ENCODE assay signal across 31 mouse cellular contexts in the genomic region with DNA sequence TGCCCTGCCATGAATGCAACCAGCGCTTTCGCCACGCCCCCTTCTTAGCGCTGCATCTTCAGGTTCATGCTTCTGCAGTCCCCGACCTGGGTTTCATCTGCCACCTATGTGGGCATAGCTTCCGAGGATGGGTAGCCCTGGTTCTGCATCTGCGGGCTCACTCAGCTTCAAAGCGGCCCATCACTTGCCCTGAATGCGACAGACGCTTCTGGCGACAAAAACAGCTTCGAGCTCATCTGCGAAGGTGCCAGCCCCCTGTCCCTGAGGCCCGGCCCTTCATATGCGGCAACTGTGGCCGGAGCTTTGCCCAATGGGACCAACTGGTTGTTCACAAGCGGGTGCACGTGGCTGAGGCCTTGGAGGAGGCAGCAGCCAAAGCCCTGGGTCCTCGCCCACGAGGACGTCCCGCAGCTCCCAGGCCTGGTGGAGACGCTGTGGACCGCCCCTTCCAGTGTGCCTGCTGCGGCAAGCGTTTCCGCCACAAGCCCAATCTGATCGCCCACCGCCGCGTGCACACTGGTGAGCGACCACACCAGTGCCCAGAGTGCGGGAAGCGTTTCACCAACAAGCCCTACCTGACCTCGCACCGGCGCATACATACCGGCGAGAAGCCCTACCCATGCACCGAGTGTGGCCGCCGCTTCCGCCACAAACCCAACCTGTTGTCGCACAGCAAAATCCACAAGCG. TPM values are rescaled to one million over a fixed set of nuclear protein-coding genes. Genes with fewer than 3 reads are reported as not detected.
A peak's percentile ranks its signal among the peaks of the same experiment; 100 is the strongest.
DNase-seq lines count a peak whose midpoint lies in the region; ATAC-seq and TF ChIP-seq lines count a peak whose summit lies in the region.
"Had no signal": no experiment of that assay in that cellular context is flagged by ENCODE, and none has a peak within 500 bp of the region (broad histone marks: within the 10 kb centered on the region; RNA-seq: fewer than 3 reads in every experiment).

No protein-coding gene starts in this region.

- peak overlapping the region; percentile 28; the same call in 1 of the 2 replicates for H3K27ac ChIP-seq in intestine, postnatal 0 days (ENCODE audit: low read depth, low read length)
- no peak overlapping the region for H3K27ac ChIP-seq in intestine, embryonic 16.5 days (ENCODE audit: low read length)
- H3K27ac ChIP-seq: embryonic facial prominence, embryonic 12.5 days; forebrain, embryonic 13.5 days; hindbrain, embryonic 13.5 days; kidney, postnatal 0 days; limb, embryonic 15.5 days; liver, embryonic 14.5 days; midbrain, embryonic 15.5 days; neural tube, embryonic 13.5 days had no signal

- no peak overlapping the region for H3K4me3 ChIP-seq in intestine, postnatal 0 days (ENCODE audit: low read depth, low read length)
- H3K4me3 ChIP-seq in intestine, embryonic 16.5 days (ENCODE audit: low read length) = no peak overlapping the region
- H3K4me3 ChIP-seq: embryonic facial prominence, embryonic 12.5 days; erythroblast, embryonic 14.5 days; heart, embryonic 12.5 days; hindbrain, embryonic 13.5 days; limb, embryonic 15.5 days; midbrain, embryonic 15.5 days; myocyte; neural tube, embryonic 13.5 days had no signal

- peaks cover 38% of the 10 kb centered on the region for H3K36me3 ChIP-seq in intestine, postnatal 0 days (ENCODE audit: control insufficient read depth, insufficient read depth)
- H3K36me3 ChIP-seq in intestine, embryonic 16.5 days (ENCODE audit: control insufficient read depth, insufficient read depth, low read length) = peaks cover 42% of the 10 kb centered on the region

- H3K9me3 ChIP-seq in intestine, postnatal 0 days (ENCODE audit: control insufficient read depth) = no peaks in the 10 kb centered on the region
- peaks cover 23% of the 10 kb centered on the region for H3K9me3 ChIP-seq in intestine, embryonic 16.5 days (ENCODE audit: control insufficient read depth, low read length)

- ATAC-seq in intestine, postnatal 0 days = no peak
- no peak for ATAC-seq in intestine, embryonic 16.5 days
- ATAC-seq: CD4-positive, CD25-positive, alpha-beta regulatory T cell, adult 4 months; forebrain, embryonic 13.5 days; midbrain, embryonic 15.5 days had no signal

- TF ChIP-seq CTCF in intestine, postnatal 0 days (IDR thresholded peaks at IDR 0.05; ENCODE audit: low read depth) = no peak

- DNase-seq in cerebellum, adult 8-10 months = peak; percentile 29
- DNase-seq in cerebellum, postnatal 4 days (ENCODE audit: low spot score in 2 of 2) = no peak
- DNase-seq in ES-CJ7 (ENCODE audit: low read depth, low spot score) = peak; percentile 21
- DNase-seq in testis, postnatal 10 days (ENCODE audit: low spot score) = peak; percentile 48
- DNase-seq in retina, embryonic 14.5 days (ENCODE audit: low spot score) = no peak
- DNase-seq: adrenal gland, postnatal 14 days; heart, postnatal 10 days; kidney, adult 2 months; layer of hippocampus, adult 9-11 months; lung, embryonic 14.5 days; thymus, adult 2 months; thymus, postnatal 4 days had no signal

- H3K27me3 ChIP-seq in intestine, postnatal 0 days (replicated peaks; ENCODE audit: control insufficient read depth, insufficient read depth, low read length) = no peaks in the 10 kb centered on the region
- no peaks in the 10 kb centered on the region for H3K27me3 ChIP-seq in intestine, embryonic 16.5 days (replicated peaks; ENCODE audit: control insufficient read depth, insufficient read depth, low read length)
- H3K27me3 ChIP-seq: embryonic facial prominence, embryonic 12.5 days; forebrain, embryonic 13.5 days; heart, embryonic 12.5 days; hindbrain, embryonic 13.5 days; limb, embryonic 15.5 days; midbrain, embryonic 15.5 days; neural tube, embryonic 13.5 days had no signal

- H3K4me2 ChIP-seq in intestine, postnatal 0 days (replicated peaks; ENCODE audit: low read depth) = no peak overlapping the region
- H3K4me2 ChIP-seq in intestine, embryonic 16.5 days (ENCODE audit: low read depth, low read length) = no peak overlapping the region
- H3K4me2 ChIP-seq: embryonic facial prominence, embryonic 12.5 days; forebrain, embryonic 13.5 days; heart, embryonic 12.5 days; hindbrain, embryonic 13.5 days; limb, embryonic 15.5 days; lung, embryonic 14.5 days; midbrain, embryonic 15.5 days; neural tube, embryonic 13.5 days had no signal

- H3K4me1 ChIP-seq in intestine, postnatal 0 days (replicated peaks; ENCODE audit: control insufficient read depth, insufficient read depth, low read length) = 0 out of 2 replicates have a peak, but pooled peaks cover 3% of the 10 kb centered on the region
- peaks cover 14% of the 10 kb centered on the region; the same call in 1 of the 2 replicates for H3K4me1 ChIP-seq in intestine, embryonic 16.5 days (ENCODE audit: control insufficient read depth, insufficient read depth, low read length)

- WGBS in intestine, postnatal 0 days = 96% methylated on average over 45 of the region's 45 CpGs
- 95% methylated on average over 45 of the region's 45 CpGs for WGBS in intestine, embryonic 16.5 days

- no peak overlapping the region for H3K9ac ChIP-seq in intestine, postnatal 0 days (ENCODE audit: low read depth, low read length)
- H3K9ac ChIP-seq in intestine, embryonic 16.5 days (ENCODE audit: low read depth, low read length) = no peak overlapping the region
- H3K9ac ChIP-seq: embryonic facial prominence, embryonic 12.5 days; forebrain, embryonic 13.5 days; heart, embryonic 12.5 days; hindbrain, embryonic 13.5 days; limb, embryonic 15.5 days; liver, embryonic 14.5 days; lung, embryonic 14.5 days; midbrain, embryonic 15.5 days; neural tube, embryonic 13.5 days had no signal

RNA-seq across cellular contexts. Expression of a gene that starts 2.9 kb away (rescaled TPM):
- not detected in 2 replicates for polyA plus RNA-seq in intestine, postnatal 0 days (2015; fragmentation: Nextera tagmentation; extraction: Ambion mirVana)
- not detected in 2 replicates for polyA plus RNA-seq in intestine, embryonic 16.5 days (2015; fragmentation: Nextera tagmentation; extraction: Ambion mirVana)
- polyA plus RNA-seq: brain, embryonic 14.5 days; CD4-positive, CD25-positive, alpha-beta regulatory T cell, adult 4 months; embryonic facial prominence, embryonic 12.5 days; erythroblast, embryonic 14.5 days; forebrain, embryonic 13.5 days; gonadal fat pad, adult 2 months; heart, embryonic 12.5 days; hindbrain, embryonic 13.5 days; kidney, postnatal 0 days; large intestine, adult 2 months; liver, embryonic 14.5 days; lung, embryonic 14.5 days; midbrain, embryonic 15.5 days; neural tube, embryonic 13.5 days; spleen, adult 2 months; stomach, embryonic 14.5 days; thymus, adult 2 months had no signal

RNA-seq across cellular contexts. Expression of a gene that starts 3.0 kb away (rescaled TPM):
- 11.3 and 12.0 TPM in 2 replicates for polyA plus RNA-seq in intestine, postnatal 0 days (2015; fragmentation: Nextera tagmentation; extraction: Ambion mirVana)
- polyA plus RNA-seq in intestine, embryonic 16.5 days (2015; fragmentation: Nextera tagmentation; extraction: Ambion mirVana) = 22.1 and 22.4 TPM in 2 replicates

RNA-seq across cellular contexts. Expression of a gene that starts 5.2 kb away (rescaled TPM):
- 2.2 TPM in 2 replicates for polyA plus RNA-seq in intestine, postnatal 0 days (2015; fragmentation: Nextera tagmentation; extraction: Ambion mirVana)
- 5.2 and 6.1 TPM in 2 replicates for polyA plus RNA-seq in intestine, embryonic 16.5 days (2015; fragmentation: Nextera tagmentation; extraction: Ambion mirVana)

RNA-seq across cellular contexts. Expression of a gene that starts 7.3 kb away (rescaled TPM):
- polyA plus RNA-seq in intestine, postnatal 0 days (2015; fragmentation: Nextera tagmentation; extraction: Ambion mirVana) = not detected in 2 replicates
- polyA plus RNA-seq in intestine, embryonic 16.5 days (2015; fragmentation: Nextera tagmentation; extraction: Ambion mirVana) = not detected in 2 replicates
- polyA plus RNA-seq: brain, embryonic 14.5 days; CD4-positive, CD25-positive, alpha-beta regulatory T cell, adult 4 months; embryonic facial prominence, embryonic 12.5 days; erythroblast, embryonic 14.5 days; forebrain, embryonic 13.5 days; gonadal fat pad, adult 2 months; heart, embryonic 12.5 days; kidney, adult 2 months; large intestine, adult 2 months; limb, embryonic 15.5 days; liver, embryonic 14.5 days; lung, embryonic 14.5 days; midbrain, embryonic 15.5 days; myocyte; neural tube, embryonic 13.5 days; spleen, adult 2 months; stomach, embryonic 14.5 days; thymus, adult 2 months had no signal

RNA-seq across cellular contexts. Expression of a gene that starts 24.1 kb away (rescaled TPM):
- 154 and 162 TPM in 2 replicates for polyA plus RNA-seq in intestine, postnatal 0 days (2015; fragmentation: Nextera tagmentation; extraction: Ambion mirVana)
- 105 and 109 TPM in 2 replicates for polyA plus RNA-seq in intestine, embryonic 16.5 days (2015; fragmentation: Nextera tagmentation; extraction: Ambion mirVana)
- polyA plus RNA-seq: erythroblast, embryonic 14.5 days had no signal

Comparison
In these comparisons a context has a peak if more than half of its experiments do, and no peak if none do; other contexts are left out.
1. DNase-seq: peak in cerebellum, adult 8-10 months (single experiment), ES-CJ7 (single experiment) and testis, postnatal 10 days (single experiment); none in cerebellum, postnatal 4 days (0 of 2) and retina, embryonic 14.5 days (single experiment).